Mouse (Mus musculus): Measurements from ENCODE around the gene Gm49630.
A peak's percentile ranks its signal among the peaks of the same experiment; 100 is the strongest.
"Not testable (repeated sequence)": the region's sequence is repeated elsewhere in the genome, so short reads cannot be mapped to it uniquely, and the experiment has no call there.

The Gm49630 gene

DNA sequence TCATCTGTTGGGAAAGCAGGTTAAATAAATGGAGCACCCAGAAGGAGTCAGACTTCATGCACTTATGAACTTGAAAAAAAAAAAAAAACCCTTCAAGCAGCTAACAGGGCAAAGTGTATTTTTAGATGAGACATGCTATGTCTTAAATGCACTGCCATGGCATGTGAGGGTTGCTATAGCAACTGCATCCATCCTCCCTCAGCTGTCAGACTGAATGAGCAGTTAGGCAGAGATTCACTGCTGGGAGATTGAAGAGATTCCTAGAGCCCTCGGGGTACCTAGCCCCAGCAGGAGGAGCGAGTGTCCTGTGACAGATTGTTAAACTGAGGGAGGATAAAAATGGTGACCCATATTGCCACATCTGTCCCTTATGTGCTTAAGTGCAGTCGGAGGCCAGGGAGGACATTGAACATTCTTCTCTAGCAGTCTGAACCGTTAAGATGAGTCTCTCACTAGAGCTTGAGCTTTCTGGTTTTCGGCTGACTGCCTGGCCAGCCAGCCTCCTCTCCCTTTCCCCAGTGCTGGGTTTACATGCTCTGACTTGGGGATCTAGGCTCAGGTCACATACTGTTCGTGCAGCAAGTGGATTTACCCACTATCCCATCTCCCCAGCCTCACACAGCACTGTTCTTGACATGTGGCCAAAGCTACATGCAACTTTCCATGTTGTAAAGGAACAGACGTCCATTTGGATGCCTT, 5.0 kb downstream of the Gm49630 start:
- not testable (repeated sequence) for DNase-seq

DNA sequence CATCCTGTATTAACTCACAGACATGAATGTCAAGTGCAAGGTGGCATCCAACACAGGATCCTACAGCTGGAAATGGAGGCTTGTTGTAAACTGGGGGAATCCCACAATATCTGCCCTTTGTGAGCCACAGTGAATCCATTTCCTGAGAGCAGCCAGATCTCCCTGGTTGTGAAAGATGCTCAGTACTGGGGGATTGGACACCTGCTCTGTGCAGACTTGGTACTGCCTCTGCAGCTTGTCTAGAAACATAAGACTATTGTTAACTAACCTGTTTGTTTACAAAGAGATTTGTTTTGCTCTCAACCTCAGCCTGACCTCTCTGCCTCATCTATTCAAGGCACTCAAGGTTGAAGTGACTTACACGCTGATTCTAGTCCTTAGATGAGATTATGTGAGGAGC, 5.5 kb downstream of the Gm49630 start:
- DNase-seq: not testable (repeated sequence)

DNA sequence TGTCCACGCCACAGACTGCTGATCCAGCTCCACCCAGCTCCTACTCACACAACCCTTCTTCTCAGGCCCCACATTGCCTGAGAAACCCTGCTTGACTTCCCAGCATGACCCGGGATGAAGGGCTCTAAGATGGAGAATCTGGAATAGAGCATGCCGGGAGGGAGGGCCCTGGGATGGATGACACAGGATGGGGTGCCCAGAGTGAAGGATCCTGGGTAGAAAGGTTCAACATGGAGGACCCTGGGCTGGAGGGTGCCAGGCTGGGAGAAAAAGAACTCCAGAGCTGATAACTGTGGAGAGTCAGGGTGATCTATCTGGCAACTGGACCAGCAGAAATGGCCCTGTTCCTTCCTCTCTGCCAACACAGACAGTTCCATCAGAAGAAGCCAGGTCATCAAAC, 6.2 kb downstream of the Gm49630 start:
- not testable (repeated sequence) for DNase-seq

DNA sequence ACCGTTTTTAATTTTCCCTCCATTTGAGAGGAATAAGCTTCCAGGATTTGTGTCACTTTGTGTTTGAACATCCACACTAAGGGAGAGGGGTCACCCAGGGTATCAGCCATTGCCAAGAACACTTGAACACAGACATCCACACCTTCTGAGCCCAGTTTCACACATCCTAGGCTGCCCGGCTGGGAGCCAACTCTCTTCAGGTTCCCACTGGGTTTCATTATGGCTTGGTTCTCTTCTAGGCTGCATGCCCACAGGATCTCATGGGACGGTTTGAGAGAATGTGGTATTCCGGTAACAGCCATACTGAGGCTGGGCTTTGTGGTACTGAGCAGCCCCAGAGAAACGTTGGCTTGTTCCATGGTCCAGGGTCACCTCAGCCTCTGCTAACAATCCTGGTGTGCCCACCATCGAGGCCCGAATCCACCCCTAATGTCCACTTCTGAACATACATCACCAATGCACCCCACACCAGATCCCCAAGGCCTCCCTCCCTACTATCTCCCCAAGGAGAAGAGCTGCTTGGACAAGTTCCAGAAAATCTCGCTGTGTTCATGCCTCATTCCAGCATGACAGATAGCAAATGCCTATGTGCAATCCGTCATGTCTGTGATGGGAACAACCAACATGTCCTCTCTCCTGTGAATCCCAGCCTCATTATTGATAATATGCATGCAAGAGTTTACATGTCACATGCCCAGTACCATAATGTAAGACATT, 10.9 kb downstream of the Gm49630 start:
- not testable (repeated sequence) for DNase-seq

DNA sequence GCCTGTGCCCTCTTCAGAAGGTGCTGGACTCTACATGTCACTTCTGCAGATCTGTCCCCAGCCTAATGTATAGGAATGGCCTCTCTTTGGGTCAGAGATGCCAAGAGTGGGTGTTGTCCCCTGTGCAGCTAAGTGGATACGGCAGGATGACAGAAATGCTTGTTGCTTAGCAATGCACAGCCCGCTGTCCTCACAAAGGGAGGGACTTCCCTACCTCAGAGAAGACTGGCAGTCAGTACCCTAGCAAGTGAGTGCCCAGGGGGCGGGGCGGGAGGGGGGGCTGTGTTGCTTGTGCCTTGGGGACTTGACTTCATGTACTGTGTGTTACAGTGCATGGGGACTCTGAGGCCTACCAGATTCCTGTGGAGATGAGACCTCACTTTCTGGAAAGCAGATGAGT, 12.0 kb downstream of the Gm49630 start:
- DNase-seq: not testable (repeated sequence)

DNA sequence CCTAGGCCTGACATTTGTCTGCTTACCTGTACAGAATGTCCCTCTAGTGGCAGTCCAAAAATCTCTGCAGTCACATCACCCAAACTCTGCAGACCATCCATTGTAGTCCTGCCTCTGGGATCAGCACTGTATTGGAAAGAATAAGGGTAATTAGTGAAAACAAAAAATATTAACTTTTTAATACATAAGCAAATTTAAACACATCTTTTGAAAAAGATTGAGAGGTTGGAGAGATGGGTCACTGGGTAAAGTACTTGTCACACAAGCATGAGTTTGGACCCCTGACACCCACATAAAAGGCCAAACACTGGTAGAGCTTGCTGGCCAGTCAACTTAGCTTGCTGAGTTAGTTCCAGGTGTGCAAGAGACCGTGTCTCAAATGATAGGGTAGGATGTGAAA, 19.2 kb downstream of the Gm49630 start, which contains the start of gene Ttll2:
Gene Ttll2 (minus strand): TSS at position 101 of the 400 bp plus-strand sequence.
- not testable (repeated sequence) for DNase-seq

DNA sequence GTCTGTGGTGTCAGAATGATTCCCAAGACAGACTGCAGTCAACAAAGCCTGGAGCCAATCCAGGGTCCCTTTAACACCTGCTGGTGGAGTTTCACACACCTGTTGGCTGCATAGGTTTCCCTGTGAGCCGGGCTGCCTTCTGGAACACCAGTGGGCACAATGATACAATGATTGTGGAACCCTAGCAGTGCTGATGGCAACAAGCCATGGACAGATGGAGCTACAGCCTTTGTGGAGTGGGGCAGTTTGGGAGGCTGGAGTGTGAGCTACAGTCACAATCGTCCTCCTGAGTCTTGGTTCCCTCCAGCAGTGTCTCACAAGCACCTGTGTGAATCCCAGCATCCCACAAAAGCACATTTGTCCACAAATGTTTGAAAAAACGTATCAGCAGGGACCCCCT, 23.0 kb downstream of the Gm49630 start:
- not testable (repeated sequence) for DNase-seq

DNA sequence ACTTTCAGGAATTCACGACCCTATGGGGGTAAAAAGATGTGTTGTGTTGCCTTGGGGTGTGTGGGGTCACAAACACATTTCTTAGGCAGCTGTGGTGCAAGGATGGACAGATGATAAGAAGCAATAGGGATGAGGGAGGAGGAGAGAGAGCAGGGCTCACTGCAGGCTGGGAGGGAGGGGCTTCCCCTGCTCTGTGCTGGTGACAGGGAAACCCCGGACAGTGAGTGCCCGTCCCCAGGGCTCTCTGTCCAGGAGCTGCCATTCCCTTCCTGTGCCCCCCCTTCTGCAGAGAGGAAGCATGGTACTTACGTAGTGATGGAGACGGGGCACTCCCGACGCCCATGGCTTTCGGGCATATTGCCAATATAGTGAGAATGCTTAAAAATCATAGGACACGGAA, 34.4 kb downstream of the Gm49630 start:
- DNase-seq: not testable (repeated sequence)

DNA sequence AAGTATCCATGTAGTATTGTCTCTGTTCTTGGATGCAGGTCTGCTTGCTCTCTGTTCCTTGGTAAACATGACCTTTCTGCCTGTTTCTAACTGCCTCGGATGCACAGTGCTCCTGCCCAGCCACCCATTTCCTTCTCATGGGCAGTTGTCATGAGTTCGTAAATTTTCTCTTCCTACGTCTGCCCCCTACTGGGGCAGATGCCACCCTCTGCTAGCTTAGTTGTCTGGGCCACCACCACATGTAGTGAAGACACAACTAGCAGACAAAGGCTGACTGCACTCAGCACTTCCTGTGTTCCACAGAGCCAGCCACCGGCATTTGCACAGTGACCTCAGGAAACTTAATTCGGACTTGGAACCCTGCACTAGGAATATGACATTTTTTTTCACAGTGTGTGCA, 39.0 kb downstream of the Gm49630 start:
- not testable (repeated sequence) for DNase-seq

DNA sequence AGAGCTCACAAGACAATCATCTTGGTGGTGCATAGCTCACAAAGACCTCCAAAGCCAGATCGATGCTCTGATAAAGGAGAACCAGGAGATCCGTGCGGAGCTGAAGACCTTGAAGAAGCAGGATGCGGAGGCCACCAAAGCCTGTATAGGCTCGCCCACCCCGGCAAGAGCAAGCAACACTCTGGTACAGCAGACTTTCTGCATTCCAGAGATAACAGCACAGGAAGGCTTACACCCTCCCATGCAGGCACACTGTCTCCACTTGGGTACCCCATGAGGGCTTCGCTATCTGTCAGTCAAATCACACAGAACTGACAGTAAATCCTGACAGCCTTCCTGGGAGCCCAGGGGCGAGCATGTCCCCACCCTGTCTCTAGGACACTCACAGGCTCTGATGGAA, 45.4 kb downstream of the Gm49630 start:
- not testable (repeated sequence) for DNase-seq

DNA sequence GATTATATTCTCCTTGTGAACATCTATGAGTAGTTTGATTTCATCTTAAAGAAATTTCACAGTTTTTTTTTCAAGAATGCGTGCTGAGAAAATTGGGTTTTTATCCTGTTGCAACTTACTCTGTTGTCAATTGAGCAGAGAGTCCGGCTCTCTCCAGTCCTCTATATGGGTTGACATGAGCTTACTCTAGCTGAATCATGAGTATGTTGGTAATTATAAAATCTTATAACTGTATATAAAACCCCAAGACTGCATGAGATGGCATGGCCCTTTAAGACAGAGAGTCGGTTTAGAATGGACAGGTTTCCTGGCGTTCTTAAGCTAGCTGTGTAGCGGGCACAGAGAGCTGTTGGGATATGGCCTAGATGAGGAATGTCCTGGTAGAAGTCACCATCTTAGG, 47.4 kb downstream of the Gm49630 start, which contains the start of gene Tcp10a:
Gene Tcp10a (plus strand): TSS at position 301 of the 400 bp plus-strand sequence.
- not testable (repeated sequence) for DNase-seq

DNA sequence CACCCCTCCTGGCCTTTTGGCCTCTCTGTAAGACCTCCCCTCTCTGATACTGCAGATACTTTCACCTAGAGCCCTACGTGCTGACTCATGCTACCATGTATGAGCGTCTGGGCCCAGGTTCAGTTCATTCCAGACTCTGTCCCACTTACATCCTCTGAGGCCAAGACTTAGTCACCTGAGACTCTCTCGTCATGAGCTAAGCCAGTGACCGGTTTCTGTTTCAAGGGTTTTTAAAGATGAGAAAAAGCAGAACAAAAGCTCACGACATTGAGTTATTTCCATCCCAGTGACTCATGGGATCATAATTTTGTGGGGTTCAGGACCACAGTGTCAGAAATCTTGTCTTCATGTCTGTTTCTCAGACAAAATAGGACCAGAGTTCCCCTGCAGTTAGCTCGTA, 52.0 kb downstream of the Gm49630 start:
- DNase-seq: not testable (repeated sequence)

DNA sequence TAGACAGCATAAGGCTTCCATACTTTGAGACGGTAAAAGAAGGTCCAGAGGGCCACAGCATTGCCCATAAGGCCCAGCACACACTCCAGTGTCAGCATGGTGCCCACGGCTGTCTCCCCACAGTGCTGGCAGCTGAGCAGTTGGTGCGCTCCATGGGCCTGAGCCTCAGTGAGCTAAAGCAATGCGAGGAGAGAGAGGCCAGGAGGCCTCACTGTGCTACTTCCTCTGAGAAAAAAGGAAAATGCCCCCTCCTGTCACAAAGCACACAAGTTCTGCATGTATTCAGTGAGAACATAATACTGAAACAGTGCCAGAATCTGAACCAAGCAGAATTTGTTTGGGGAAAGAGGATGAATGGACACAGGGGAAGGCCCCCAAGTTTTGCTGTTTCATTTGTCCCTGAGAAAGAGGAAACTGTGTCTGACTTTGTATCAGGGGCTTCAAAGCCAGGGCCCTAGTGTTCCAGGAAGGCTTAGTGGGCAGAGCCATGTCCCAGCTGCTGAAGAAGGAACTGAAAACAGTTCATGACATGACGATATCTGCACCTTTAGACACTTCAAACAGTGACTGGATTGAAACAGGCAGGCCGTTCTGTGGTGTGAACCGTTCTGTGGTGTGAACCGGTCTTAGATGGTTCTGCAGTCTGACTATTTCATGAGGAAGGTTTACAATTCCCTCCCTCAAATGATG, 55.9 kb downstream of the Gm49630 start:
- DNase-seq: not testable (repeated sequence)

DNA sequence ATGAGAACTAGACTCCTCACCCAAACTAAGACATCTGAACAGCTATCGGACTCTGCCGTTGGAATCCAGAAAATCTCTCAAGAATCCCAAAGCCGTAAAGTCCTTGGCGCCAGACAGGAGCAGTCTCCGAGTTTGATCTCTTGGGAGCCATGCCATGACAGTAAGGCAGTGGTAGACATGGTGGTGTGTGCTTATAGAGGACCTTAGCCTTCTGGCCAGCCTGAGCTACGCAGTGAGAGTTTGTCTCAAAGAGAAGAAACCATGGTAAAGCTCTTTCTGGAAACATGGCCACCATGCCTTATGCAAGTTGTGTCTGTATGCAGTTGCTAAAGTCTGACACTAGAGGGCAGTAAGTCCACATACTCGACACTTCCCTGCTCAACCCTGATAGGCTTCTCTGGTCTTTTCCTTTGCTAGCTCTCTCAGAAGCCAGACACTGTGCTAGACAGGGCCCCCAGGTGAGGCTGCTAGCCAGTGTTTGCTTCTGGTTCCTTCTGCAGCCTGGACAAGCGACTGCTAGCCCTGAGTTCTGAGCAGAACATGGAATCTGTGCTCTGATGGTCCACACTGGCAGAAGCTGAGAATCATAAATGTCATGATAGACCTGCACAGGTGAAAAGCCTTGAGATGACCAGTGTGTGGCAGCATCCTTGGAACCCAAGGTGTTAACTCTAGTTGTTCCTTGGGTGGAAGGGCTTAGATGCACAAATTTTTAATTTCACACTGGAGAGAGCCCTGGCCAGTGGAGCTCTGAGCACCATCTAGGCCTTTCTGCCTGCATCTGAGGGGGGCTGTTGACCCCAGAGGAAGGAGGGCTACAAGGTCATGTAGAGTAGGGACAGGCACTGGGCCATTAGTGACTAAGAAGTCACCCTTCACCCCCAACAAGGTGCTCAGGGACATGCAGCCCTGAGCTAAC, 65.2 kb downstream of the Gm49630 start:
- DNase-seq: peak; percentile 18
